Mouse (Mus musculus): ENCODE measurements around the gene Edem3. TPM values are rescaled to one million over a fixed set of nuclear protein-coding genes. Genes with fewer than 3 reads are reported as not detected.
"Not testable (repeated sequence)": the region's sequence is repeated elsewhere in the genome, so short reads cannot be mapped to it uniquely, and the experiment has no call there.

Edem3 gene
- polyA plus RNA-seq, 1 experiment from 2014 or later, result 9.8 TPM

DNA sequence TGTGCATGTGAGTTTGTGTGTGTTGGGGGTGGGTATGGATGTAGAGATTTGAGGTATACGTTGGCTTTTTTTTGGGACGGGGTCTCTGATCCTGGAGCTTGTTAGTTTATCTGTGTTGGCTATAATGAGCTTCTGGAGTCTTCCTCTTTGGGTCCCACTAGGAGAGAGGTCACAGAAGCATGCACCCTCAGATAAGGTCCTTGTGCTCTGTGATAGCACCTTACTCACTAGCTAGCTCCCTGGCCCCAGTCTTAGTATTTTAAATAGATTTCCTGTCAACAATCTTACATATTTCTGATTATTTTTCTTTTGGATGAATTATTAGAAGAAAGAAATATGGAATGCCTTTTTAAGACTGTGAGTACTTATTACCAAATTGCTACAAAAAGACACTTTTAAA, 24.1 kb downstream of the Edem3 start:
- H3K4me1 ChIP-seq (ENCODE audit: control insufficient read depth, insufficient read depth, low read length), result no peaks in the 10 kb centered on the region
- peaks cover 28% of the 10 kb centered on the region for H3K36me3 ChIP-seq (ENCODE audit: control insufficient read depth, insufficient read depth)
- H3K9me3 ChIP-seq (replicated peaks; ENCODE audit: control insufficient read depth, low read length), result no peaks in the 10 kb centered on the region
- no peak overlapping the region for H3K9ac ChIP-seq (ENCODE audit: low read length)
- no peak overlapping the region for H3K27ac ChIP-seq (ENCODE audit: low read length)
- 62% methylated on average over 2 of the region's 2 CpGs for WGBS
- H3K4me3 ChIP-seq (ENCODE audit: low read length), result no peak overlapping the region
- ATAC-seq (replicated peaks; ENCODE audit: extremely low read depth, insufficient read depth, low FRiP score), result no peak
- H3K27me3 ChIP-seq (ENCODE audit: control insufficient read depth, insufficient read depth, low read length), result no peaks in the 10 kb centered on the region
- H3K4me2 ChIP-seq (ENCODE audit: low read depth, low read length), result no peak overlapping the region

DNA sequence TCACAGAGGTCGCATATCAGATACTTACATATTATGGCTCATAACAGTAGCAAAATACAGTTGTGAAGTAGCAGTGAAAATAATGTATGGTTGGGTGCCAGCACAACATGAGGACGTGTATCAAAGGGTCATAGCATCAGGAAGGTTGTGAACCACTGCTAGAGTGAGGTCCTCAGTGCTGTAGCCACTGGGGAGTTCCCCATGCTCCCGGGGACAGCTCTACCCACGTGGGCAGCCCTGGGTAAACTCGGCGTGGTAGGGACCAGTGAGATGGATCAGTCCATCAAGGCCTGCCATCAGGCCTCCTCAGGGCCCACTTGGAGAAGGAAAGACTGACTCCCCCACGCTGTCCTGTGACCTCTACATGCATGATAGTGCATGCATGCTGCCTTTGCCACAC, 26.3 kb downstream of the Edem3 start:
- no peak overlapping the region for H3K27ac ChIP-seq (ENCODE audit: low read length)
- no peak for ATAC-seq (replicated peaks; ENCODE audit: extremely low read depth, insufficient read depth, low FRiP score)
- no peak overlapping the region for H3K9ac ChIP-seq (ENCODE audit: low read length)
- peaks cover 32% of the 10 kb centered on the region for H3K36me3 ChIP-seq (ENCODE audit: control insufficient read depth, insufficient read depth)
- no peak overlapping the region for H3K4me3 ChIP-seq (ENCODE audit: low read length)
- WGBS, result 81% methylated on average over 7 of the region's 7 CpGs
- no peaks in the 10 kb centered on the region for H3K9me3 ChIP-seq (replicated peaks; ENCODE audit: control insufficient read depth, low read length)
- H3K4me2 ChIP-seq (ENCODE audit: low read depth, low read length), result no peak overlapping the region
- H3K4me1 ChIP-seq (ENCODE audit: control insufficient read depth, insufficient read depth, low read length), result no peaks in the 10 kb centered on the region
- no peaks in the 10 kb centered on the region for H3K27me3 ChIP-seq (ENCODE audit: control insufficient read depth, insufficient read depth, low read length)

DNA sequence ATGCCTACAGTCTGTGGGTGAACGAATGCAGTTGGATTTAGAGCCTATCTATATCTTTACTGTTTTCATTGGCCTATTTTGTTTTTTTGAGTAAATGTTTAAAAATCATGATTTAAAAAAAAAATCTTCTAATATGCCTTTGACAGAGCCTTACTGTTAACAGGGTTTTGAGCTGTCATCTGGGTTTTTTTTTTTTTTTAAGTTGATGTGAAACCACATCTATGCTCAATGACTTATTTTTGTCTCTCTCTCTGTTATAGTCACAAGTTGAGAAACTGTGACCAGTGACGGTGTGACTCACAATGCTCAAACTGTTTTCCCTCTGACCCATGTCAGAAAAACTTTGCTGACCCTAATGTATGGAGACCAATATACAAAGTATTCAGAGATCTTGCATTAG, 28.2 kb downstream of the Edem3 start:
- H3K36me3 ChIP-seq (ENCODE audit: control insufficient read depth, insufficient read depth), result peaks cover 24% of the 10 kb centered on the region
- no peak for ATAC-seq (replicated peaks; ENCODE audit: extremely low read depth, insufficient read depth, low FRiP score)
- H3K27ac ChIP-seq (ENCODE audit: low read length), result no peak overlapping the region
- H3K9me3 ChIP-seq (replicated peaks; ENCODE audit: control insufficient read depth, low read length), result no peaks in the 10 kb centered on the region
- WGBS, result 86% methylated on average over 2 of the region's 2 CpGs
- H3K4me1 ChIP-seq (ENCODE audit: control insufficient read depth, insufficient read depth, low read length), result no peaks in the 10 kb centered on the region
- no peak overlapping the region for H3K9ac ChIP-seq (ENCODE audit: low read length)
- no peak overlapping the region for H3K4me2 ChIP-seq (ENCODE audit: low read depth, low read length)
- H3K4me3 ChIP-seq (ENCODE audit: low read length), result no peak overlapping the region
- H3K27me3 ChIP-seq (ENCODE audit: control insufficient read depth, insufficient read depth, low read length), result no peaks in the 10 kb centered on the region

- Histone ChIP-seq H3K27ac (ENCODE audit: low read length) (no peak overlapping the region), H3K36me3 (ENCODE audit: control insufficient read depth, insufficient read depth) (peaks cover 30% of the 10 kb centered on the region), H3K9me3 (replicated peaks; ENCODE audit: control insufficient read depth, low read length) (no peaks in the 10 kb centered on the region), H3K9ac (ENCODE audit: low read length) (no peak overlapping the region), H3K4me2 (ENCODE audit: low read depth, low read length) (no peak overlapping the region), H3K4me1 (ENCODE audit: control insufficient read depth, insufficient read depth, low read length) (no peaks in the 10 kb centered on the region), H3K27me3 (ENCODE audit: control insufficient read depth, insufficient read depth, low read length) (no peaks in the 10 kb centered on the region), H3K4me3 (ENCODE audit: low read length) (no peak overlapping the region)
- ATAC-seq (replicated peaks; ENCODE audit: extremely low read depth, insufficient read depth, low FRiP score), result no peak
- 89% methylated on average over 5 of the region's 5 CpGs for WGBS
These were observed 31.2 kb downstream of the Edem3 start for GRCm38 (mm10) chr1:151786406-151786805.

GRCm38 (mm10) chr1:151789136-151789535, 34.0 kb downstream of the Edem3 start:
- no peak overlapping the region for H3K27ac ChIP-seq (ENCODE audit: low read length)

DNA sequence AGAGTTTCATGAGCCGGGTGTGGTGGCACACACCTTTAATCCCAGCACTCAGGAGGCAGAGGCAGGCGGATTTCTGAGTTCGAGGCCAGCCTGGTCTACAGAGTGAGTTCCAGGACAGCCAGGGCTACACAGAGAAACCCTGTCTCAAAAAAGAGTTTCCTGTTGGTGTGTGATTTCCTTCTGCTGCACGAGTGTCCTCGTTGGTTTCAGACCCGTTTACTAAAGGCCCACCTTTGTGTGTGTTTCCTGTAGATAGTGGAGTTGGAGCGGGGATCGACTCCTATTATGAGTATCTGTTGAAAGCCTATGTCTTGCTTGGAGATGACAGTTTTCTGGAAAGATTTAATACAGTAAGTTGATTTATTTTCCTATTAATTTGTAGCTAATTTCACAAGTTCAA, 36.9 kb downstream of the Edem3 start:
- not testable (repeated sequence) for H3K4me2 ChIP-seq (ENCODE audit: low read depth, low read length); H3K4me1 ChIP-seq (ENCODE audit: control insufficient read depth, insufficient read depth, low read length); H3K27ac ChIP-seq (ENCODE audit: low read length); H3K27me3 ChIP-seq (ENCODE audit: control insufficient read depth, insufficient read depth, low read length); H3K4me3 ChIP-seq (ENCODE audit: low read length); H3K9me3 ChIP-seq (replicated peaks; ENCODE audit: control insufficient read depth, low read length); ATAC-seq (replicated peaks; ENCODE audit: extremely low read depth, insufficient read depth, low FRiP score); H3K9ac ChIP-seq (ENCODE audit: low read length)
- H3K36me3 ChIP-seq (ENCODE audit: control insufficient read depth, insufficient read depth), result peaks cover 20% of the 10 kb centered on the region
- 80% methylated on average over 8 of the region's 8 CpGs for WGBS

More at GRCm38 (mm10) chr1:151789136-151789535, 34.0 kb downstream of the Edem3 start:
- H3K4me2 ChIP-seq (ENCODE audit: low read depth, low read length), result no peak overlapping the region
- no peaks in the 10 kb centered on the region for H3K9me3 ChIP-seq (replicated peaks; ENCODE audit: control insufficient read depth, low read length)
- H3K4me1 ChIP-seq (ENCODE audit: control insufficient read depth, insufficient read depth, low read length), result no peaks in the 10 kb centered on the region
- H3K27me3 ChIP-seq (ENCODE audit: control insufficient read depth, insufficient read depth, low read length), result no peaks in the 10 kb centered on the region
- 84% methylated on average over 4 of the region's 4 CpGs for WGBS
- ATAC-seq (replicated peaks; ENCODE audit: extremely low read depth, insufficient read depth, low FRiP score), result no peak
- H3K4me3 ChIP-seq (ENCODE audit: low read length), result no peak overlapping the region
- no peak overlapping the region for H3K9ac ChIP-seq (ENCODE audit: low read length)
- H3K36me3 ChIP-seq (ENCODE audit: control insufficient read depth, insufficient read depth), result peaks cover 25% of the 10 kb centered on the region

- not testable (repeated sequence) for H3K9me3 ChIP-seq (replicated peaks; ENCODE audit: control insufficient read depth, low read length); H3K4me3 ChIP-seq (ENCODE audit: low read length); H3K27me3 ChIP-seq (ENCODE audit: control insufficient read depth, insufficient read depth, low read length); H3K9ac ChIP-seq (ENCODE audit: low read length); H3K4me1 ChIP-seq (ENCODE audit: control insufficient read depth, insufficient read depth, low read length); H3K4me2 ChIP-seq (ENCODE audit: low read depth, low read length); ATAC-seq (replicated peaks; ENCODE audit: extremely low read depth, insufficient read depth, low FRiP score); H3K27ac ChIP-seq (ENCODE audit: low read length)
- WGBS, result 71% methylated on average over 3 of the region's 3 CpGs
- peaks cover 16% of the 10 kb centered on the region for H3K36me3 ChIP-seq (ENCODE audit: control insufficient read depth, insufficient read depth)
These were observed 47.6 kb downstream of the Edem3 start for GRCm38 (mm10) chr1:151802795-151803194.

DNA sequence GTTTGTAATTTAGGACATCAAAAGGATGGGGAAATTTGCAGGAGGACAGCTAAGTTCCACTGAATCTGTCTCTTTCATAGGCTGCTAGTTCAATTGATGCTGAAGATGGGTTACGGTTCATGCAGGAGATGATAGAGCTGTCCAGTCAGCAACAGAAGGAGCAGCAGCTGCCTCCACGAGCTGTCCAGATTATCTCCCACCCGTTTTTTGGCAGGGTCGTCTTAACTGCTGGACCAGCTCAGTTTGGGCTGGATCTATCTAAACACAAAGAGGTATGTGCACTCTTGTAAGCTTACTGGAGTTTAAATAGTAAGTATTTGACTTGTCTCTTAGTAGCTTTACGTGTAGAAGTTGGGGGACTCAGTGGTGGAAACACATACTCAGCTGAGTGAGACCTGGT, 52.1 kb downstream of the Edem3 start:
- no peak for ATAC-seq (replicated peaks; ENCODE audit: extremely low read depth, insufficient read depth, low FRiP score)
- no peak overlapping the region for H3K27ac ChIP-seq (ENCODE audit: low read length)

DNA sequence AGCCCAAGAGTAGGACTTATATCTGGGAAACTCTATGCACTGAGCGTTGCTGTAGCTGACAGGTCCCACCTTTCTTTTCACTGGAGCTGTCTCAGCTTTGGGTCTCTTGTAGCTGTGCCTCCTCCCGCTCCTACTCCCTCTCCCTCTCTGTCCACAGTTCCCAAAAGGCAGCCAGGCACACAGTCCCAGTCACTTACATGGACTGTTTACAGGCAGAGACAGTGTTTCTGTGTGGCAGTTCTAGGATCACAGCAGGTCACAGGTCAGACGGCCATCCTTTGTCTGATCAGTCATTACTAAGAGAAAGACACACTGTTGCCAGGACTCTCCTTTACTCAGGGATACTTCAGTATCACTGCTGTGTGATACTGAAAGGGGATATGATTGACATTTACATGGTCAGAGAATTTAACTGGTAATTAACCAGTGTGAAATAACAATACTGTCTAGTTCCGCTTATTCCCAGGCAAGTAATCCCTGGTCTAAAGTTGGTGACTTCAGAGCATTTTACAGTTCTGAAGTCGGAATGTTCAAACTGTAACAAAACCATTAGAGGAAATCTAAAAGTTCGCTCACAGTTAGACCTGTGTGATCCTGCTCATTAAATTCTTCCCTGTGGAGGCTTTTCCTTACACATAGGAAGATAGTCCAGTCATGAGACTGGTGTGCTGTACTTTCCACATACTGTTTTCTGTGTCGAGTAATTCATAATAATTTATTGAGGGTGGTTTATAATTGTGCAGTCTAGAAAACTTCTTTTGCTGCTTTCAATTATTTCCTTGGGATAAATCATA, 55.7 kb downstream of the Edem3 start:
- no peak overlapping the region for H3K27ac ChIP-seq (ENCODE audit: low read length)
- H3K4me1 ChIP-seq (ENCODE audit: control insufficient read depth, insufficient read depth, low read length), result no peaks in the 10 kb centered on the region
- H3K27me3 ChIP-seq (ENCODE audit: control insufficient read depth, insufficient read depth, low read length), result no peaks in the 10 kb centered on the region
- ATAC-seq (replicated peaks; ENCODE audit: extremely low read depth, insufficient read depth, low FRiP score), result no peak
- no peak overlapping the region for H3K4me2 ChIP-seq (ENCODE audit: low read depth, low read length)
- no peak overlapping the region for H3K4me3 ChIP-seq (ENCODE audit: low read length)
- H3K9ac ChIP-seq (ENCODE audit: low read length), result no peak overlapping the region
- no peaks in the 10 kb centered on the region for H3K9me3 ChIP-seq (replicated peaks; ENCODE audit: control insufficient read depth, low read length)
- peaks cover 33% of the 10 kb centered on the region for H3K36me3 ChIP-seq (ENCODE audit: control insufficient read depth, insufficient read depth)
- WGBS, result 80% methylated on average over 7 of the region's 7 CpGs

More for the DNA sequence above, 52.1 kb downstream of the Edem3 start:
- H3K9me3 ChIP-seq (replicated peaks; ENCODE audit: control insufficient read depth, low read length), result no peaks in the 10 kb centered on the region
- no peak overlapping the region for H3K4me3 ChIP-seq (ENCODE audit: low read length)
- H3K27me3 ChIP-seq (ENCODE audit: control insufficient read depth, insufficient read depth, low read length), result no peaks in the 10 kb centered on the region
- 83% methylated on average over 5 of the region's 5 CpGs for WGBS
- no peak overlapping the region for H3K4me2 ChIP-seq (ENCODE audit: low read depth, low read length)
- H3K36me3 ChIP-seq (ENCODE audit: control insufficient read depth, insufficient read depth), result peaks cover 27% of the 10 kb centered on the region
- H3K4me1 ChIP-seq (ENCODE audit: control insufficient read depth, insufficient read depth, low read length), result no peaks in the 10 kb centered on the region
- H3K9ac ChIP-seq (ENCODE audit: low read length), result no peak overlapping the region

All from heart, embryonic 16.5 days (tissue).